8 mouse cellular contexts compared by ENCODE assay signal in the genomic region with DNA sequence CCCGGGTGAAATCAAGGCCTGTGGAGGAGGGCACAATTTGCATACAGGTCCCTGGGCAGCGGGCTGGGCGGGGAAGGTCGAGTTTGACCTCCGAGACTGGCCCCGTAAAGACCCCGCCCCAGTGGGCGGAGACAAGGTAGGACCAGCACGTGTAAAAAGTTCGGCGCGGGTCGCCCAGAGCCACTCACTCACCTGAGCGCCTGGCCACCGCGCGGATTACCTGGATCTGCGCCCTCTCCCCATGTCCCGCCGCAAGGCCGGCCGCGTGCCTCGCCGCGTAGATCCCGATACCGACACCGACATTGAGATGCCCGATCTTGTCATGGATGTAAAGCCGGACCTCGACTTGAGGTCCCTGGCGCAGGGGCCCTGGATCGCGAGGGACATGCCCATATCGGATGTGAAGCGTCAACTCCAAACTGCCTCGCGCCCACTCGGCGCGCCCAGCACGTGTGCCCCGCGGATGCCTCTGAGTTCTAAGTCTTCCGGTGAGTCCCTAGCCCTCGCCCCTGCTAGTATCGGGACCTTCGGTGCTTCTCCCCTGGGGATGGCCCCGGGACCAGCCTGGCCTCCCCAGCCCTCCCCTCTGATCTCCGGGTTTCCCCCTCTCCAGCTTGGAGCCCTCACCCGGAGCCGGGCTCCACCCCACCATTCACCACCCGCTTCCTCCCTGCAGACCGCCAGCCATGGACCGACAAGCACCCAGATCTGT. TPM values are rescaled to one million over a fixed set of nuclear protein-coding genes. Genes with fewer than 3 reads are reported as not detected.
A peak's percentile ranks its signal among the peaks of the same experiment; 100 is the strongest.
DNase-seq lines count a peak whose midpoint lies in the region; ATAC-seq and TF ChIP-seq lines count a peak whose summit lies in the region.

A gene (plus strand): TSS at position 147 of the 712 bp plus-strand sequence.
A gene (minus strand): TSS at position 455 of the 712 bp plus-strand sequence.

- peaks cover 30% of the 10 kb centered on the region for H3K36me3 ChIP-seq in embryonic facial prominence, embryonic 10.5 days (replicated peaks)
- peaks cover 28% of the 10 kb centered on the region for H3K36me3 ChIP-seq in hindbrain, embryonic 13.5 days
- peaks cover 24% of the 10 kb centered on the region for H3K36me3 ChIP-seq in midbrain, postnatal 0 days (ENCODE audit: insufficient read depth, low read length)

- under 1% methylated on average over 56 of the region's 56 CpGs for WGBS in embryonic facial prominence, embryonic 10.5 days
- under 1% methylated on average over 54 of the region's 56 CpGs for WGBS in hindbrain, embryonic 13.5 days
- WGBS in midbrain, postnatal 0 days = under 1% methylated on average over 55 of the region's 56 CpGs

- H3K4me1 ChIP-seq in embryonic facial prominence, embryonic 10.5 days = peaks cover 40% of the 10 kb centered on the region
- peaks cover 24% of the 10 kb centered on the region for H3K4me1 ChIP-seq in hindbrain, embryonic 13.5 days (replicated peaks)
- H3K4me1 ChIP-seq in midbrain, postnatal 0 days (ENCODE audit: insufficient read depth, low read length) = peaks cover 9% of the 10 kb centered on the region

- peaks cover 68% of the 10 kb centered on the region for H3K27me3 ChIP-seq in embryonic facial prominence, embryonic 10.5 days (replicated peaks; ENCODE audit: low read depth, poor library complexity, severe bottlenecking)
- peaks cover 66% of the 10 kb centered on the region for H3K27me3 ChIP-seq in hindbrain, embryonic 13.5 days
- H3K27me3 ChIP-seq in midbrain, postnatal 0 days (ENCODE audit: insufficient read depth, low read length) = peaks cover 31% of the 10 kb centered on the region

- peak within 1 kb of the TSS; percentile 59; the same call in 1 of the 2 replicates for H3K9ac ChIP-seq in hindbrain, embryonic 13.5 days
- peak within 1 kb of the TSS; percentile 39; the same call in 1 of the 2 replicates for H3K9ac ChIP-seq in midbrain, postnatal 0 days (replicated peaks; ENCODE audit: low read length, poor library complexity, severe bottlenecking)

- H3K9me3 ChIP-seq in embryonic facial prominence, embryonic 10.5 days = no peaks in the 10 kb centered on the region
- H3K9me3 ChIP-seq in hindbrain, embryonic 13.5 days = no peaks in the 10 kb centered on the region
- H3K9me3 ChIP-seq in midbrain, postnatal 0 days (ENCODE audit: low read length) = no peaks in the 10 kb centered on the region

- peak within 1 kb of the TSS; percentile 53 for H3K4me2 ChIP-seq in hindbrain, embryonic 13.5 days
- H3K4me2 ChIP-seq in midbrain, postnatal 0 days (ENCODE audit: low read depth, low read length, poor library complexity, severe bottlenecking) = peak within 1 kb of the TSS; percentile 60

- no peak for ATAC-seq in hindbrain, embryonic 13.5 days (ENCODE audit: low FRiP score)
- no peak for ATAC-seq in midbrain, postnatal 0 days (ENCODE audit: low FRiP score)

- DNase-seq in urinary bladder, postnatal 25 days (ENCODE audit: low spot score) = peak; percentile 50
- DNase-seq in urinary bladder, postnatal 4 days (ENCODE audit: low spot score in 2 of 2) = no peak
- DNase-seq in embryonic facial prominence, embryonic 10.5 days (ENCODE audit: low spot score) = peak; percentile 44
- DNase-seq in liver = peak; percentile 76
- no peak for DNase-seq in midbrain, postnatal 0 days (ENCODE audit: low spot score)
- DNase-seq in ovary, postnatal 14 days (ENCODE audit: low spot score) = no peak
- no peak for DNase-seq in right cerebral cortex, adult 18-20 months

- no peak within 1 kb of the TSS; the same call in 1 of the 2 replicates for H3K27ac ChIP-seq in embryonic facial prominence, embryonic 10.5 days (replicated peaks)
- H3K27ac ChIP-seq in hindbrain, embryonic 13.5 days = no peak within 1 kb of the TSS
- no peak within 1 kb of the TSS for H3K27ac ChIP-seq in midbrain, postnatal 0 days (ENCODE audit: low read depth, low read length)

- no peak for TF ChIP-seq CTCF in midbrain, postnatal 0 days (IDR thresholded peaks at IDR 0.05)

- H3K4me3 ChIP-seq in embryonic facial prominence, embryonic 10.5 days = peak within 1 kb of the TSS; percentile 57
- H3K4me3 ChIP-seq in hindbrain, embryonic 13.5 days = peak within 1 kb of the TSS; percentile 31
- peak within 1 kb of the TSS; percentile 32 for H3K4me3 ChIP-seq in midbrain, postnatal 0 days (ENCODE audit: low read depth, low read length)

RNA-seq across cellular contexts. Expression of the first gene that starts in this region (rescaled TPM):
- polyA plus RNA-seq in embryonic facial prominence, embryonic 10.5 days (2016; fragmentation: Nextera tagmentation; extraction: Ambion mirVana) = 0.41 and 0.44 TPM in 2 replicates
- 0.17 and 0.22 TPM in 2 replicates for polyA plus RNA-seq in hindbrain, embryonic 13.5 days (2015; fragmentation: Nextera tagmentation; extraction: Ambion mirVana)
- 0.33 and 1.2 TPM in 2 replicates for total RNA-seq in midbrain, postnatal 0 days (2014; rRNA removed)
- polyA plus RNA-seq in midbrain, postnatal 0 days (2015; fragmentation: Nextera tagmentation; extraction: Ambion mirVana) = 0.11 TPM in 1 of 2 replicates, not detected in the other

RNA-seq across cellular contexts. Expression of the second gene that starts in this region (rescaled TPM):
- polyA plus RNA-seq in embryonic facial prominence, embryonic 10.5 days (2016; fragmentation: Nextera tagmentation; extraction: Ambion mirVana) = 187 and 191 TPM in 2 replicates
- 139 and 144 TPM in 2 replicates for polyA plus RNA-seq in hindbrain, embryonic 13.5 days (2015; fragmentation: Nextera tagmentation; extraction: Ambion mirVana)
- 58.1 and 70.9 TPM in 2 replicates for total RNA-seq in midbrain, postnatal 0 days (2014; rRNA removed)
- polyA plus RNA-seq in midbrain, postnatal 0 days (2015; fragmentation: Nextera tagmentation; extraction: Ambion mirVana) = 158 and 181 TPM in 2 replicates

Comparison
In these comparisons a context has a peak if more than half of its experiments do, and no peak if none do; other contexts are left out.
1. DNase-seq: peak in urinary bladder, postnatal 25 days (single experiment), embryonic facial prominence, embryonic 10.5 days (single experiment) and liver (single experiment); none in urinary bladder, postnatal 4 days (0 of 2), midbrain, postnatal 0 days (single experiment), ovary, postnatal 14 days (single experiment) and right cerebral cortex, adult 18-20 months (single experiment).
2. Peak in every context shown above with its lines, with median percentiles within 50 percentile points of each other: H3K4me3 ChIP-seq.